Mouse (Mus musculus) fat pad, adult 2 months (tissue): ENCODE measurements around the gene Tnfrsf23.
"Not testable (repeated sequence)": the region's sequence is repeated elsewhere in the genome, so short reads cannot be mapped to it uniquely, and the experiment has no call there.

Experiments
- DNase-seq: peaks from one replicate; pipeline ENCODE4 v3.0.0-alpha.2; 2011; ENCODE audit warnings: low read depth, low spot score; ENCODE audit errors: extremely low read depth

Gene Tnfrsf23

DNA sequence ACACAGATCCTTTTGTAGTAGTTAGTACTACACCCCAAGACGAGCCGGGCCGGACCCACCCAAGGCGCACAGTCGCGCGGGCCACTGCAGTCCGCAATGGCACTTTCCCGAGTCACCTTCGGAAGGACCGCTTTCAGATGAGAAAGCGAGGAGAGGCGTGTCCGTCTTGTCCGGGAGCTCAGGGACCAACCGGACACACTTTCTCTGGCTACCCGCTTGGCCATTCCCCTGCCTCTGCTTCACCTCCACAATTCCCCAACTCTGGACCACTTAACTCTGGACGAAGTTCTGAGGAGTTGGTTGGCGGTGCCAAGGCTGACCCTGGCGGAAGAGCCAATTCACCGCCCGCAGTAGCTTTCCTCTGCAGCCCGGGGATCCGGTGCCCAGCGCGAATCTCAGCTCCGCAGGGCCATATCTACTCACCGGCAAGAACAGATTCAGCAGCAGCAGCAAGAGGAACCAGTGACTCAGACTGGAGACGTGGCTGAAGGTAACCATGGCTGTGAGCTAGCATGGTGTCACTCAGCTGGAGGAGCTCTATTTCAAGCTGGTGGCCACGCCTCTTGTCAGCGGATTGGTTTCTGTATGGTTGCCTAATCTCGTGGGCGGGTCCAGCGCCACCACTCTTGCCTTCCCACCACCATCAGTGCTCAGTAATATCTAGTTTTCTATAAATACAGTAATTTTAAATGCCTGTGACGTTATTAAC, at the start of gene Tnfrsf23:
Gene Tnfrsf23, minus strand, starts transcription at position 514 of the 709 bp plus-strand sequence.
- peak; percentile 26 for DNase-seq

DNA sequence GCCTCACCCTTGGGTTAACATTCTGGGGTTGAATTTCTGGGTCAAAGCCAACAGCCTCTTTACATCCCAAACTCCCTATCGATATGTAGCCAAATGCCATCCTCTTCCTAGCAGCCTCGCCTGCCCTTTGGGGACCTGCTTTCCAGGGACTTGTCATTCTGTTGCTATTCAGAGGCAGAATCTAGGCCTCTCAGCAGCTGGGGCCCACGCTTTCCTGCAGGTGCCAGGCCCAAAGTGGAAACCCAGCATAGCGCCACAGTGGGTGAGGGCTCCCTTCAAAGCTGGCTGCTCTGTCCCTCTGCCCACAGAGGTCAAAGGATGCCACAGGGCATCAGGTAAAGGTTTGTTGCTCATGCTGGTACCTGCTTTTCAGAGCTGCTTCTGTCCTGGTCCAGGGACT, 48.1 kb upstream of the Tnfrsf23 start:
- no peak for DNase-seq

DNA sequence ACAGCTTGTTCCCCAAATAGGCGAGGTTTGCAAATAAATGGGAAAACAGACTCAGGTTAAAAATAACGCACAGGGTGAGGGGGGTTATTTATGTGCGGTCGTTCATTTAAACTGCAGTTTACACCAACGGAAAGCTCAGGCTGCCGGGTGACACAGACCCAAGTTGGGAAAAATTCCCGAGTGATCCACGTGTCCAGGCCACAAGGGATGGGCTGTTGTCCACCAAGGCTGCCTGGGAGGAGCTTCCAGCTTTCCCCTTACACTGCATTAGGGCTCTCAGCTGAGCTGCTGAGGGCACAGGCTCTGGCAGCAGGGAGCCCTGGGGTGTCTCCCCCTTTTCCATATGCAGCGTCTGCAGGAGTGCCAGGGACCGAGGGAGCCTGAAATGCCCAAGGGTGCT, 44.2 kb upstream of the Tnfrsf23 start:
- no peak for DNase-seq

DNA sequence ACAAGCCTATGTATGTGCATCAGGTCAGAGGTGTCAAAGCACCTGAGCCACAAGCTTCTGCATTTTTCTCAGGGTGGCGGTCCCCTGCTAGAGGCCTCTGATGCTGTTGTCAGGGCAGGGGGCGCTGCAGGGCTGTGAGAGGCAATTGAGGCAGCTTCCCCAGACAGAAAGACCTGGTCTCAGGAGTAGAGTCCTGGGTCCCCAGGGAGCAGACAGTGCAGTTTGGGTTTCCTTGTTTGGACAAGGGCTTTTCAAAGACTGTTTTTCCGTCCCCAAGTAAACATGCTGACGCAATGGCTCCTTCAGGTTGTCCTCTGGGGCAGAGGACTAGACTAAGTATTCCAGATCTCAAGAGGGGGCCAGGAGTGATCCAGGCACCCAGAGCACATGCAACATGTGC, 40.7 kb upstream of the Tnfrsf23 start:
- no peak for DNase-seq

DNA sequence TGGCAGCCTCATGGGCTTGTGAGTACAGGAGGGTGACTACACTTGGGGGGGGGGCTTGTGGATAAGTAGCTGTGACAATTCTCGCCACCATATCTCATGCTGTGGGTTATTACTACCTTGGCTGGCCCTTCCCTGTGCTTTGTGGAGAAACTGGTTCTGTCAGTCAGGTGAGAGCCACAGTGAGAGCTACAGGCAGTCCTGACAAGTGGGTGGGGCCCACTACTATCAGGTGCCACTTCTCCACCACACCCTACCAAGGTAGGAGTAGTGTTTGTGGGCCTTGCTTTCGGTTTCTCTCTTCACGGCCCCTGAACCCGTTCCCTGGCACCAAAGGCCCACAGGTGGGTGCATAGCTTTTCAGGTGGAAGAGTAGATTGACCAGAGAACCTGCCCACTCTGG, 38.2 kb upstream of the Tnfrsf23 start:
- DNase-seq = no peak

DNA sequence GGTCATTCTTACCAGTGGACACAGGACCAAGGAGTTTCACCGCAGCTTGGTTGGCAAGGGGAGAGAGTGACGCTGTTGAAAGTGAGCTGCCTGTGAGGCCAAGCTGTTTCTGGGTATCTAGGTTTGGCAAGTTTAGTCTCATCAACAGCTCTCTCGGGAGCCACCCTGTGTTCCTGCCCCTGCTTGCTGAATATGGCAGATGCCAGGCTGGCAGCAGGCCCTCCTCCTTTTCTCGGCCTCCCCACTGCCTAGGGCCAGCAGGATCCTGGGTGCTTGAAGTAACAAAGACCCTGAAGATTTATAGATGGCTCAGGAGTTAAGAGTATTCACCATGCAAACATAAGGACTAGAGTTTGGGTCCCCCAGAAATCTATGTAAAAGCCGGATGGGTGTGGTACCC, 37.0 kb upstream of the Tnfrsf23 start:
- DNase-seq = no peak

DNA sequence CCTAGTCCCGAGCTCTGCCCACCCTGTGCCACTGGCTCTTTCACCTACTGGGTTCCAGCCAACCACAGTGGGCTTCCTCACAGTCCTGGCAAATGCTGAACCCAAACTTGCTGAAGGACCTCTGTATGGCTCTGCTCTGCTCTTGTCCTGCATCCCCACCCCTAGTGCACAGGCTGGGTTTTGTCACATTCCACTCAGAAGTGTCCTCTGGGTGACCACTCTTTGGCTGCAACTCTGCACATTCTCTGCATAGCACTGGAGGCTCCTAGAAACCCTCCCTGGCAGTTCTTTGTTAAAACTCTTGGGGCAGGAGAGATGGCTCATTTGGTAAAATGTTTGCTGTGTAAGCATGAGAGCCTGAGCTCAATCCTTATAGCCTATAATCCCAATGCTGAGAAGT, 32.1 kb upstream of the Tnfrsf23 start:
- no peak for DNase-seq

DNA sequence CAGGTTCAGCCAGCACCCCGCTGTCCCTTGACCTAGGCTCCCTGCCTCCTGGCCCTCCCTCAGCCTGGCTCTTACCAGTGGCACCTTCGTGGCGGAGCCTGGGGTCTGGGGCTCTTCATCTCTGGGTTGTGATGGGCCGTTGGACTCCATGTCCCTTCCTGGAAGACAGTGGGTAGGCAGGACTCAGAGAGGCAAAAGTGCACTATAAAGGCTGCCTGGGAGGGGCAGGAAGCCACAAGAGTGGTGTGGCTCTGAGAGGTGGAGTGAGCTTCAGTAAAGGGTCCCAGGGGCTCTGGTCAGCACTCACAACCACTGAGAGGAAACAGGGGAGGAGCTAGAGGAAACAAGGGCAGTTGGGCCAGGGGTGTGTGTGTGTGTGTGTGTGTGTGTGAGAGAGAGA, 27.7 kb upstream of the Tnfrsf23 start:
- DNase-seq = no peak

DNA sequence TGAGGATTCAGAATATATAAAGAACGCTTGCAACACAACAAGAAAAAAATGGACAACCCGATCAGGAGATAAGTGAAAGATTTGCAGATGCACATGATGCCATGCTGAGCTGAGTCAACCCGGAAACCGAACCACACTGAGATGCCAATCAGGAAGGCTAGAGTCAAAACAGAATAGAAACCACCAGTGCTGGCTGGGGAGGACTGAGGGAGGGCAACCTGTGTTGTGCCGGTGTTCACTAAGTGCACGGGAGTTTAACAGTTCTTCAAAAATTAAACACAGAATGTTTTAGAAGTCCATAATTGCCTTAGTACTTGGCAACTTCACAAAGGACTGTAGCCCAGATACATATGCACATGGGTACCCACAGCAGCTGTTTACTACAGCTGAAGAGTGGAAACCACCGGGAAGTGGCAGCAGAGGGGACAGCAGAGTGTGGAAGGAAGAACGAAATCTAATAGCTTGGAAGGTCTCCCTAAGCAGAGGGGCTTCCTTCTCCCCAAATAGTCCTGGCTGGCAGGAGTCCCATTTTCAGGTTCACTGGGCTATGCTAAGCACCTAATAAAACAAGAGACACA, 27.2 kb upstream of the Tnfrsf23 start:
- no peak for DNase-seq

DNA sequence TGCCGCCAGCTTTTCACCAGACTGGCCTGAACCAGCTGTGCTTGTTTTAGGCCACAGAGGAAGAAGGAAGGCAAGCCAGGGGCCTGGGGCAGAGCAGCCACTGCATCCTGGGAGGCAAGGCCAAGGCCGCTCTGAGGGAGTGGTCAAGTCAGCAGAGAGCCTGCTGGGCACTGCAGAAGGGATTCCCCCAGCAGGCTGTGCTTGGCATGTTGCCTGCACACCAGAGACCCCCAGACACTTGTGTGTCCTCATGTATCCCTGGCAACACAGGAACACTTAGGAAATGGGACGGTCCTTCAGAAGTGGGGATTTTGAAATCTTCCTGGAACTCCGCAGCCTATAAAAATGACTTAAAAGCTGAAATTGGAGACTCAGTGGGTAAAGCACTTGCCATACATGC, 26.4 kb upstream of the Tnfrsf23 start:
- DNase-seq = no peak

DNA sequence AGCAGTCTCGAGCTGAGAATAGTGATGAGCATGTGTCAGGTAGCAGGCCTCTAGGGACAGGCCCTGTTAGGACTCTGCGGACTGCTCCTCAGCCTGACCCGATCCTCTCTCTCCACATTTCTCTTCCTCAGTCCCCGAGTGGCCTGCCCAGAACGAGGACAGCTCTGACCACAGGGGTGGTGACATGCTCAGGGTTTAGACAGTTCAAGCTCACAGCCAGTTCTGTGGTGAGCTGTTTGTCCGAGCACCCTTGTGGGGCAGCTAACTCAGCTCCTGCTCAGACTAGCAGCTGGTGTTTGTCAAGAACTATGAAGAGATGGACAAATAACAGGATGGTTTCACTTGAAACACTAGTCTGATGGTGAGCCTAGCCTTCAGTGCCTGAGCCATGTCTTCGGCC, 25.7 kb upstream of the Tnfrsf23 start:
- no peak for DNase-seq

DNA sequence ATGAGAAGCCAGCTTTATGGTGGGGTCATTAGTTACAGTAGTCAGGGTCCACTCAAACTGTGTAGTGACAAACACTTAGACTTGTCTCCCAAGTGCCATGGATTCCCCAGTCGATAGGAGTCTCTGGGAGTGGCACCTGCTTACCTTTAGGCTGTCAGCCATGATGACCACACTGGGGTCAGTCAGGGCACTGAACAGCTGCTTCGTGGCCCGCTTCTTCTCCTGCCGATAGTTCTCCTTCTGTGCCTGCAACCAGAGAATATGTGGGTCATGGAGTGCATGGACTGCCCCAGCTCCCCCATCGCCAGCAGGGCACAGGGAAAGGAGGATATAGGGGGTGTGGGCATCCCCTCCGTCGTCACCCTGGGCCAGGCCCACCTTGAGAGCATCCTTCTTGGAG, 23.7 kb upstream of the Tnfrsf23 start:
- no peak for DNase-seq

DNA sequence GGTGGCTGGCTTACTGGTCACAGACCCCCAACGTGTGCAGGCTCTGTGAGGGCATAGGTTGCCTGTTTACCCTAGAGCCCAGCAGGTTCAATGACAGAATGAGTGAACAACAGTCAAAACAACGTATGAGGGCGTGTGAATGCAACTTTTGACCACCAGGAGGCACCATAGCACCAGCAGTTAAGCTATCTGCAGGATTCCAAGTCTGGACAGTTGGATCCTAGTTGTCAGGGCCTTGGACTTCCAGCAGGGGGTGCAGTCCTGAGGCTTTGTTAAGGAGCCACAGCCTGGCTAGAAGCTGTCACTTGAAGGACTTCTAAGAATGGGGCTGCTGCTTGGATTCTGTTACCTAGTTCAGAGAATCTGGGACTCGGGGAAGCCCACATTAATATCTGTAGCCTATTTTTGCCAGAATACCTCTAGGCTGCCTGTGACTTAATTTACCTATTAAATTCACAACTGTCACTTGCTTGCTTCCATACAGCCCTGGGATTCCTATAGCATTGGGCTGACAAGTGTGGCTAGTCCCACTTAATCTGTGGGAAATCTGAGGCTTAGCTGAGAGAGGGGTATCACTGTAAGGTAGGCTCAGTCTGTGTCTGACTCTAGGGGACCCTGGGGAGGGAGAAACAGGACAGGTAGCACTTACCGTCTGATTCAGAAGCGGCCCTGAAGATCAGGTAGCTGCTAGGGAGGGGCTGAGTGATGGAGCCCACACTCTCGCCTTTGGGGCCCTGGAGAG, 21.2 kb upstream of the Tnfrsf23 start:
- DNase-seq = peak; percentile 61

DNA sequence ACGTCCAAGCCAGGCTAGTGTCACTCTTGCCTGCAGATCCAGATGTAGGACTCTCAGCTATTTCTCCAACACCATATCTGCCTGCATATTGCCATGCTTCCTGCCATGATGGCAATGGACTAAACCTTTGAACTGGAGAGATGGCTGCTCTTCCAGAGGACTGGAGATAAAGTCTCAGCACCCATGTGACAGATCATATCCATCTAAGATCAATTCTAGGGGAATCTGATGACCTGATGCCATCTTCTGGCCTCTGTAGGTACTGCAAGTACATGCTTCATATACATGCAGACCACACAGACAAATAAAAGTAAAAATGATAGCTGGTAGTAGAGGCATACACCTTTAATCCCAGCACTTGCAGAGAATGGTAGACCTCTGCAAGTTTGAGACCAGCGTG, 10.5 kb upstream of the Tnfrsf23 start:
- no peak for DNase-seq

DNA sequence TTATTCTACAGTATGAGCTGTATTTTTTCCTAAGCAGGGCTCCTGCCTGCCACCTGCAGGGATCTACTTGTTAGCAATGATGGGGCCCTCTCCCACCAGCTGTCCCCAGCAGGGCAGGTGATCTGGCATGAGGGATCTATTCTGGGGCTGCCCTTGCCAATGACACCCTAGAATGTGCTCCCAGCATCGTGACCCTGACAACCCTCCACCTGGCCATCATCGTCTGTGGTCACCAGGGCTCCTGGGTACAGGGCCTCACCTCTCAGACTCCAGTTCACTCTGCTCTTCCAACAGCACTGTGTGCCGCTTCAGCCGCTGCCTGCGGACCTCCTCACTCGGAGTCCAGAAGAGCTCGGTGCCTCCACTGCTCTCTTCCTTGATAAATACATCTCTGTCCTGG, 8.9 kb upstream of the Tnfrsf23 start:
- DNase-seq = no peak

DNA sequence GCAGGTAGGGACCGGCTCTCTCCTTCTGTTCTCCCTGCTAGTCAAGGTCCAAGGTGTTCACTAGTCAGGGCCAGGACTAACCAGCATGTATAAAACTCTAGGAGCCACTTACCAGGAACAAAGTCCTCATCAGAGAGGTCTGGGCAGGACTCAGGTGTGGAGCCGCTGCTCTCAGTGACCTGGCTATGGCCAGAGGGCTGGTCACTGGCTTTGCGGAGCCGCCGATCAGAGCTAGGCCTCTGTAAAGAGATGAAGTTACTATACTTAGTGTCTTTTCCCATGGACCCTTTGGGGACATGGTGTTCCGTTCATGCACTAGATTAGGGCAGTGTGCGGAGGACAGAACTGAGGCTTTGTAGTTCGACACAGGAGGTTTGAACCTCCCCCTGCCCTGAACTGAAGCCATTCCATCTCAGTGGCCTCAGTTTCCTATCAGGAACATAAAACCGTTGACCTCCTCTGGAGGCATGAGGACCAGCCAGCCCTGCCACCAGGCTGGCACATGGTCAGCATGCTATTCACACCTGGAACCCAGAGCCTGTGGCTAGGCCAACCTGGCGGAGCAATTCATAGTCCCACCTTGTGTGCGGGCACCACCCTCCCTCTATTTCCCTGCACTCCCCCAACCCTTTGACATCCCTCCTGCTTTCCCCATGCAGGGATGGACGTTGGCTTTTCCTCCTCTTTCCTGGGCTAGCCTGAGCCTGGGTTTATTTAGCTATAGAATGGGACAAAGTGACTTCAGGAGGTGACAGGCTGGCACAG, 7.3 kb upstream of the Tnfrsf23 start:
- no peak for DNase-seq

DNA sequence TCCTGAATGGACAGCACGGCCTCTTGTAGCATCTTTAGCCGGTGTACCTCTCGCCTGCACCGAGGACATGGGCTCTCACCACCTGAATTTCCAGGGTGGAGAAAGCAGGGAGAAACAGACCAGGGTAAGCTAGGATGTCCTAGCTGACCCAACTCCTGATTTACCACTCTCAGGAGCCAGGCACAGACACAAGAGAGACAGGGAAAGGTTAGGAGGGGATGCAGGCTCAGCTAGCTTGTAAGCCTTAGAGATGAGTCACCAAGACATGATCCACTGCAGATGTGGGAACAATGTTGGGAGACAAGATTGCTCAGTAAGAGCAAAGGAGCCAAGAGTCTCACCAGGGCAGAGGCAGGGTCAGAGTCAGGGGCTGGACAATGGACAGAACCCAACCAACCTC, 6.2 kb upstream of the Tnfrsf23 start:
- DNase-seq = no peak

DNA sequence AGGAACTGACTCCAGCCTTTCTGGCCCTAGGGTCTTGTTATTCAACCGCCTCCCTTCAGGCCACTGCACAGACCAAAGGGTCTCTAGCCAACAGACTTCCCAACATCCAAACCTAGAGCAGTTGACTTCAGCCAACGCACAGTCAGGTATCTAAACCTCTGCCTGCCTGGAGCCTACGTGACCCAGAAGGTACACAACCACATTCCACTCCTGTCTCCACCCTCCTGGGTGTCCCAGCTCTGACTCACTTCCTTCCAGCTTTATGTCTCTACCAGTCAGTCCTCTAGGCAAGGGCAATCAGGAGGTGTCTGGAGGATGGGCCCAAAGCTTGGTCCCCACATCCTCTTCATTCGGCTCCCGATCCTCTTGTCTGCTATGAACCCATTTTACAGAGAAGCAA, 5.5 kb upstream of the Tnfrsf23 start:
- DNase-seq = no peak

DNA sequence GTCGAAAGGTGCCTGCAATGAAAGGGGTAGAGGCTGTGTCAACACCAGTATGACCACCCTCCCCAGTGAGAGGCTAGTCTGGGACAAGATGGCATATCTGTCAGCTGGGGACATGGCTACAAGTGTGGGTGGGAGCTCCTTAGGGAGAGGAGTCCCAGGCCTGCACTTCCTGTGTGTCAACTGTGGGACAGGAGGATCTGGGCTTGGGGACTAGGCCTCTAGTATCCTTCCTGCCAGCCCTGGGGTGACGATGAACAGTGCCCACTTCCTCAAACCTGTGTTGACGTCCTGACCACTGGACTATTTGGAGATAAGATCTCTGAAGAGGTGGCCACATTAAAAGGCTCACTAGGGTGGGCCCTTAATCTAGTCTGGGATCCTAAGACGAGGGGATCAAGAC, 4.3 kb upstream of the Tnfrsf23 start:
- DNase-seq = no peak

DNA sequence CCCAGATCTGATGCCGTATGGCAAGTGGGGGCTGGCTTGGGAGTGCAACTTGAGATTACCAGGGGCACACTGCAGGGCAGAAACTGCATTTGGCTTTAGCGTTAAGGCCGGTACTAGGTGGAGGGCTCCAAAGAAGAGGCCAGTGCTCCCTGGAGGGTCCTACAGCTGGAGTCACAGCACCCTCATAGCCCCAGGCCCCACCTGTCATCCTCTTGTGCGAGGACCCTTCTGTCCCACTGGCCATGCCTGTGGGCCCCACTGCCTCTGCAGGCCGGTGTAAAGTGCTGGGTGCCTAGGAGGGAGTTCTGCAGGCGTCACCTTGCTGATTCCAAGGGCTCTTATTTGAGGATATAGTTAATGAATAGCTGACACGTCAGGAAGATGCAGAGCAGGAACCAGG, 3.8 kb upstream of the Tnfrsf23 start:
- DNase-seq = no peak

DNA sequence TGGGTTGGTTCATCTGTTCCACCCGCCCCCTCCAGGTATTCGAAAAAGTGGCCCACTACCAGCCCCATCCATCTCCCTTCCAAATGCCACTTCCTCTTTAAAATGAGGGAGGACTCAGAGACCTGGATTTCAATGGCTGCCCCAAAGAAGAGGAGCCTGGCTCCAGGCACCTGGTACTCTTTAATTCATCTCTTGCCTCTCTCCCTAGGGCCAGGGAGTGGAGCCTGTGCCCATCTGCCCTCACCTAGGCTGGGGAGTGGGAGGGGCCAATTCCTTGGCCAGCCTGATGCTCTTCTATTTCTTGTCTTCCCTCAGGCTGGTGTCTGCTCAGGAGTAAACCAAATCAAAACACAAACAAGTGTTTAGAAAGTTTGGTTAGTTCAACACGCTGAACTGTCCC, 1.0 kb upstream of the Tnfrsf23 start:
- DNase-seq = not testable (repeated sequence)

DNA sequence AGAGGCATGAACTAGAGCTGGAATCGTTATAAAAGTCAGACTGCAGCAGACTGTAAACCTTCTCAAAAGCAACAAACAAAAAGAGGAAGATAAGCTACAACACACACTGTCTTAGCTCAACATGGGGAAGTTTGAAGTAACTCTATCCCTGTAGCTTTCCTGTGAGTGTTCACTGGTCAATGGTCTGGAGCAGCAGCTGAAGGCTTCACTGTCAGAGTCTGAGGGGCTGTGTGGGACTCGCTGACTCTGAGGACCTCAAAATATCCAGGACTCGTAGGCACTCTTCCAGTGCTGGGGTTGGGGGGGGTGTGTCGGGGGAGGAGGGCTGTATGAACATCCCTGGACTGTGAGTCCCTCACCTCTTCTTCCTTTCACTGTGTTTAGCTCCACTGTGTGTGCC, 519 bp upstream of the Tnfrsf23 start:
- DNase-seq = not testable (repeated sequence)
